Mouse (Mus musculus): Measurements from ENCODE around the gene Ifit1bl2.

GRCm38 (mm10) chr19:34662740-34663139 is 22.2 kb upstream of the Ifit1bl2 start:
- TF ChIP-seq POLR2A (IDR thresholded peaks at IDR 0.05; ENCODE audit: extremely low read depth, insufficient read depth, low read length): no peak
- no peak for TF ChIP-seq CTCF (IDR thresholded peaks at IDR 0.05; ENCODE audit: low read depth, low read length)
